Mouse (Mus musculus): ENCODE measurements around the gene Esam.
A peak's percentile ranks its signal among the peaks of the same experiment; 100 is the strongest.

The Esam gene

GRCm38 (mm10) chr9:37530888-37531705 lies 3.2 kb downstream of the Esam start:
- DNase-seq (ENCODE audit: low spot score): peak; percentile 81

- DNase-seq (ENCODE audit: low spot score): no peak
Measured at GRCm38 (mm10) chr9:37536851-37537250, 9.0 kb downstream of the Esam start.

DNA sequence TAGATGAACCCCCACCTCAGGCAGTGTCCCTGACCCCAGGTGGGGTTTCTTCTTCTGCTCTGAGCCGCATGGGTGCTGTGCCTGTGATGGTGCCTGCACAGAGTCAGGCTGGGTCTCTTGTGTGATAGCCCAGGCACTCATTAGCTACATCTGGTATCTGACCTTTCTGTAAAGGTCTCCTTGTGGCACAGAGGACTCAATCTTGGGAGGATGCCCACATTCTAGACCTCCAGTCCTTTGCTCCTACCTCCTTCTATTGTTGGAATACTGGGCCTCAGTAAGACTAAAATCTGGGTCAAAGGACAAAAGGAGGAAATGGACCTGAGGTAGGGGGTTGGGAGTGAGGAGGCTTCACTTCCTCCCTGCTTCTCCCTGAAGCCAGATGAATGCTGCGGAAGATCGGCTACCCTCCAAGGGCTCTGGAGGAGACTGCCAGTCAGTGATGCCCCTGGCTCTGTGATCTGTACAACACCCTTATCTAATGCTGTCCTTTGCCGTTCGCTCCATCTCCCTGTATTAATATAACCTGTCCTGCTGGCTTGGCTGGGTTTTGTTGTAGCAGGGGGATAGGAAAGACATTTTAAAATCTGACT lies 9.9 kb downstream of the Esam start:
- peak; percentile 32 for DNase-seq (ENCODE audit: low spot score)

DNA sequence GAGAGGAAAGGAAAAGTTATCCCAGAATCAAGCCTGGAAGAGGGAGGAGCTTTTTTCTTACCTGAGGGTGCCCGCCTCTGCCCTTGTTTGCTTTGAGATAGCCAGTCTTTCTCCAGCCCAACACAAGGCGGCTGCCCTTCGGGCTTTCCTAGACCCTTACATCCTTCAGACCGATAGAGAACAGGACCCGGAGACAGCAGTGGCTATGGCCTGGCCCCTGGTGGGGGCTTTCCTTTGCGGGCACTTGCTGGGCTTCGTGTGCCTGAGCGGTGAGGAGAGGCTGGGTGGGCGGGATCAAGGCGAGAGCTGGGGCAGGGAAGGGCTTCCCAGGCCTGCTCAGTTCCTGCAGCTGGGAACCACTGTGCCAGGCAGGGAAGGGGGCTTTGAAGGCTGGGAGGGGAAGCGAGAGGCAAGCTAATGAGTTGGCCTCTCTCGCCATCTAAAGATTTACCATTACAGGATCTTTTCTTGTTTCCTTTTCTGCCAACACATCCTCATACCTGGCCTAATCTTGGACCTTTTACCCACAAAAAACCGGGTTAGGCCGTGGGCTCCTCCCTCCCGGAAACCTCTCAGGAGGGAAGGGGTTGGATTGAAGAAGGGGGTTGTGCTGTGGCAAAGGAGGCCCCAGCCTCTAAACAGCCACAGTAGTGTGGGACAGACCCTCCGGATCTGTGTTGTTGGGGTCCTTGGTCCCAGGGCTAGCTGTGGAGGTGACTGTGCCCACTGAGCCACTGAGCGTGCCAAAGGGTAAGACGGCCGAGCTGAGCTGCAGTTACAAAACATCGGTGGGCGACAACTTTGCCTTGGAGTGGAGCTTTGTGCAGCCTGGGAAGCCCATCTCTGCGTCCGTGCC lies 11.5 kb downstream of the Esam start, which contains the start of gene Vsig2:
Vsig2 (plus strand) TSS at position 86 of the 856 bp plus-strand sequence.
- DNase-seq (ENCODE audit: low spot score): no peak

DNA sequence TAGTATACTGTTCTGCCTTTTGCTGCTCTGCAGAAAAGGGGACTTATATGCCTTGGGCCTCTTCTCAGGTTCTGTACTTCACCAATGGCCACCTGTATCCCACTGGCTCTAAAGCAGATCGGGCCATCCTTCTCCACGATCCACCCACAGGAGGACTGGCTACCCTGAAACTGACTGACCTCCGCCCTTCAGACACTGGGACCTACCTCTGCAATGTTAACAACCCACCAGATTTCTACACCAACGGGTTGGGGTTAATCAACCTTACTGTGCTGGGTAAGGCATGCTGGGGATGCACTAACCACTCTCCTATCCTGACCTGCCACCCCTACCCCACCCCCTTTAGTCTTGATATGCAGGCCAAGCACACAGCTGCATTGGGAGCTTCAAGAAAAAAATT lies 12.3 kb downstream of the Esam start:
- DNase-seq (ENCODE audit: low spot score): no peak

DNA sequence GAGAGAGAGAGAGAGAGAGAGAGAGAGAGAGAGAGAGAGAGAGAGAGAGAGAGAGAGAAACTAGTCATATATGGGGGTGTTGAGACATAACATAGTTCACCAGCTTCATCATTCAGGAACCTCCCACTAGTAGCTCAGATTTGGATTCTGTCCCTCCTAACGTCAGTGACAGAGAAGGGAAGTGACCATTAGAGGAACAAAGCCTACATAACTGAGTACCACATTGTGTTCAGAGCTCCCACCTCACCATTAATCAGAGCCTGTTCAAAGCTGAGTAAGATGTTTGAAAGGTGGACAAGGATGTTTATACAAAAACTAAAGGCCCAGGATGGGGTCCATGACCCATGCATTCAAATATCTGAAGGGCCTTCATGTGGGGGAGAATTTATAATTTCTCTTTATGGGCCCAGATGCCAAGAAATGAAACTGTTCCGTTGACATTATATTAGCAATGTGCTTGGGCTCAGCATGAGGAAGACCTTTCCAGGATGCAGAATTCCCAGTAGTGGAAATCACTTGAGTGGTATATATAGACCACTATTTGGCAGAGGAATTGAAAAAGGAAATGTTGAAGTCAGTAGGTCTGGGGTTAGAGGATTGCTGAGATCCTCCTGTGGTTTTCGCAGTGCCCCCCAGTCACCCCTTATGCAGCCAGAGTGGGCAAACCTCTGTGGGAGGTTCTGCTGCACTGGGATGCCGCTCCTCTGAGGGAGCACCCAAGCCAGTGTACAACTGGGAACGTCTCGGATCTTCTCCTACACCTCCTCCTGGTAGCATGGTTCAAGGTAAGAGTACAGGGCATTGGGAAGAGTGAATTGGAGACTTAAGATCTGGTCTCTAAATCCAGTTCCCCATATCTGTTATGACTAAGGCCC lies 13.1 kb downstream of the Esam start:
- no peak for DNase-seq (ENCODE audit: low spot score)

DNA sequence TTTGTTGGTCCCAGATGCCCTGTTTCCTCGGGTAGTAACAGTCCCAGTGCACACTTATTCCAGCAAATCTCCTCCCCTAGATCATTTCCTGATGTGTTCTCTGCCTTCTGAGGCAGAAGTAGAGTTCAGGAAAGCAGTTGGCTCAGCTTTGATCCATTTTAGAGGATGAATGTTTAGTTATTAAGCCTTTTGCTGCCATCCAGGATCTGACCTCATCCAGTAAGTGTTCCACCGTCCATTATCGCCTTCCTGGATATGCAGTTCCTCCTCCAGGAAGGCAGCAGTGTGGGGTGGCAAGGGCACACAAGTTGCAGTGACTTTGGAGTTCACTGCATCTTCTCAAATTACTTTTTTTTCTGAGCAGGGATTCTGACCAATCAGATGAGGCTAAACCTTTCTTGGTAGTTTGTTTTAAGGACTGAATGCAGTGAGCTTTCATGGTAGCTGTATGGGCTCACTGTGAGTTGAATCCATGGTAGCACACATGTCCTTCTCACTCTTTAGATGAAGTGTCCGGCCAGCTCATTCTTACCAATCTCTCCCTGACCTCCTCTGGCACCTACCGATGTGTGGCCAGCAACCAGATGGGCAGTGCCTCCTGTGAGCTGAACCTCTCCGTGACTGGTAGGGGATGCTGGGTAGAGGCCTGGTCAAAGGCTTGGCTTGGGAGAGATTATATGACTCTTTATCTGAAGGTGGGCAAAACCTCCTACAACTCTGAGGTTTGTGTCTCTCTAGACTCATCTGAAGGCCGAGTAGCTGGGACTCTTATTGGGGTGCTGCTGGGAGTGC lies 14.2 kb downstream of the Esam start:
- DNase-seq (ENCODE audit: low spot score): no peak

DNA sequence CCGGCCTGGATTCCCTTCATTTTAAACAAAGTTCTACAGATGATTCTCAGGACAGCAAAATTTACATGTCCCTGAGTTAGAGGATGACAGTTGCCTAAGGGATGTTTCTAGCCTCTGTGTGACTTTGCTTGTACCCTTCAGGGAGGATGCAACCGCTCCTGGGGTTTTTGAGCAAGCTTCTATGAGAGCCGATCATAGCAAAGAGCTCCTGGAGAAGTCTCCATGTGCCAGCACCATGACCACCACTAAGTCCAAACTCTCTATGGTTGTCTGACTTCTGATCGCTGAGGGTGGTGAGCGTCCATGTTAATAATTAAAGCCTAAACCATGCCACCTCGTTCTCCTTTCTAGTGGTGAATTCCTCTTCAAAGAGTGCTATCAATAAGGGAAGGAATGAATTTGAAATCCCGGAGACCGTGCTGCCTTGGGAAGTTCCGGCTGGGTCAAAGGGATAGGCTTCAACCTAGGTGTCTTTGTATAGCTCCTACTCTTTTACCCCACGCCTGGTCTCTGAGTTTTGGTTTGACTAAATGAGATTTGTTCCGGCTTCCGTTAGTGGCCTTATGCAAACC lies 16.1 kb downstream of the Esam start:
- DNase-seq (ENCODE audit: low spot score): peak; percentile 9

DNA sequence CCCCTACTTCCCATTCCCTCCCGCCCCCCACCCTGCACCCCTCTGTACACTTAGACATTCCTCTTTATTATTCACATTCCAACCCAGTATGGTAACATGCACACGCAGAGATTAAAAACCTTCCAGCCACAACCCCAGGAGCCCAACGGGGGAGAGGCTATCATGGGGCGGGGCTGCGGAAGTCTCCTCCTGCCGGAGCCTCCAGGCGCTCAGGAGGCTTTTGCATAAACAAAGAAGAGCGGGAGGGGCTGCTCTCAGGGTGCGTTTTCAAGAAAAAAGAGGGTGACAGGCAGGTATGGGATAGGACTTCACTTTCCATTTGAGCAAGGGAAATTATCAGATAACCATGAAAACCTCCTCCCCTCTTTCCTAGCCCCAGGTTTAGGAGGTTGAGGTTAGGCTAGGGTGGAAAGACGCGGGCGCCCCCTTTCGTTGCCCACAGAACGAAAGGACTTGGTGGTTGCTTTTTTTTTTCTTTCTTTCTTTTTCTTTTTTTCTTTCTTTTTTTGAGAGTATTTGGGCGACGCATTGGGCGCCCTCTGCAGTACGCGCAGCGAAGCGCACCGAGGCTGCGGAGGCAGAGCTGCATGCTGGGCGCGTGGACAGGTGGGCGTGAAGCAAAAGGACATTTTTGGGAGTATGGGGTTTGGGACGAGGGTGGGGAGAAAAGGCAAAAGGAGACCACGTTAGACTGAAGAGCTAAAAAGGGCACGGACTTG lies 16.7 kb downstream of the Esam start:
- peak; percentile 75 for DNase-seq (ENCODE audit: low spot score)

GRCm38 (mm10) chr9:37545166-37545610 lies 17.3 kb downstream of the Esam start:
- peak; percentile 23 for DNase-seq (ENCODE audit: low spot score)

GRCm38 (mm10) chr9:37545847-37546452 lies 18.1 kb downstream of the Esam start:
- DNase-seq (ENCODE audit: low spot score): peak; percentile 10

- peak; percentile 14 for DNase-seq (ENCODE audit: low spot score)
Measured at GRCm38 (mm10) chr9:37546889-37547288, 19.0 kb downstream of the Esam start.

DNA sequence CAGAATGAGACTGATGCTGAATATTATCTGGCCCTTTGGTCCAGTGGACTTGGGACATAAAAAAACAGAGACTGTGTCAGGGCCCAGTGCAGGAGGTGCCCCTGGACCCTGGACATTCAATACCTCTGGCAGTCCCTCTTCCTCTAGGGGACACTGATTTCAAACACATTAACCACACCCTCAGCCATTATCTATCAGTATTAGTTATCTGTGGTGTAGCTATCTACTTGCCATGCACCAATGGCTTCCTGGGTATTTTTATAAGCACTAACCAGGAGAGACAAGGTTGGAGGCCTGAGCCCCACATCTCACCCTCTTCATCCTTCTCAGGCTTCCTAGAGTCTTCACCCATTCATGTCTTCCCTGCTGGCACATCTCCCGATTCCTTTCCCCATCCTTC lies 22.6 kb downstream of the Esam start:
- DNase-seq (ENCODE audit: low spot score): no peak

GRCm38 (mm10) chr9:37551751-37552531 lies 24.1 kb downstream of the Esam start:
- DNase-seq (ENCODE audit: low spot score): no peak

DNA sequence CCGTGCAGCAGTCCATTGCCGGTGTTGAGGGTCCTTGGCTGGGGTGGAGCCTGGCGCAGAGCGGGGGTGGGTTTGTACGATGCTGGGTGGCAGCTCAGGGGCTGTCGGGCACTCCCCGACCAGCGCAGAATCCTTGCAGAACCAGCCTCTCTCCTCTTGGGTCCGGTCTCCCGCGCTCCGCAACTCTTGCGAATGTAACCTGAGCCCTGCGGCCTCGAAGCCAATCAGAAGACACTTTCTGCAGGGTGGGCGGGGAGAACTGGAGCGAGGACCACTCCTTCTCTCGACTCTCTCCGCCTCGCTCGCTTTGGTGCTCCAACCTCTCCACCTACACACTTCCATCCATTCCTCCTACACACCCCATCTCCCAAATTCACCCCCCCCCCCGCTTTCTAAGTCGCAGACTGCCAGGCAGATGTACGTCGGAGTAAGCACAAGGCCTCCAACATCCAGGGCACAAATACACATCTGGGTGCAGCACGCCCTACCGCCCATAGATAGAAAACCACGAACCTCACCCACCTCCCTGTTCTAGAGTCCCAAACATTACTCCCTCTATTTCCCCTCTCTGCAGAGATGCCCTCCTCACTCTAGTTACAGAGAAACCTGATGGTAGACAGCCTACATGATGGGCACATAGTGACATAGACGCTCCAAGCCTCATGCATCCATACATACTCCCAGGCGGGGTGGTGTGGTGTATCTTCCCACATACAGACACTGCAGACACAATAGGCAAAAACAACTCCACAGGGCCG lies 24.8 kb downstream of the Esam start, which contains the start of gene Nrgn:
Nrgn (minus strand) TSS at position 369 of the 758 bp plus-strand sequence.
- DNase-seq (ENCODE audit: low spot score): peak; percentile 95

GRCm38 (mm10) chr9:37554279-37554678 lies 26.4 kb downstream of the Esam start:
- DNase-seq (ENCODE audit: low spot score): no peak

Data from embryo, embryonic 10 days (tissue).